Mouse (Mus musculus) brain, embryonic 14.5 days (tissue): ENCODE results near the gene Tmem44.

Experiments used
- CTCF ChIP-seq: fragments of 200-500 bp; IDR thresholded peaks from 2 replicates; pipeline ENCODE4 v1.5.1; 2012; ENCODE audit warnings: inconsistent platforms, mild to moderate bottlenecking, moderate library complexity, borderline replicate concordance; ENCODE audit not compliant: insufficient read depth, insufficient read length; ENCODE audit errors: extremely low read depth
- POLR2A ChIP-seq: fragments of 200-500 bp; IDR thresholded peaks from 2 replicates; pipeline ENCODE4 v1.6.1; 2012; ENCODE audit warnings: mild to moderate bottlenecking, inconsistent platforms, borderline replicate concordance; ENCODE audit not compliant: poor library complexity, insufficient read depth, insufficient read length, severe bottlenecking; ENCODE audit errors: extremely low read depth

DNA sequence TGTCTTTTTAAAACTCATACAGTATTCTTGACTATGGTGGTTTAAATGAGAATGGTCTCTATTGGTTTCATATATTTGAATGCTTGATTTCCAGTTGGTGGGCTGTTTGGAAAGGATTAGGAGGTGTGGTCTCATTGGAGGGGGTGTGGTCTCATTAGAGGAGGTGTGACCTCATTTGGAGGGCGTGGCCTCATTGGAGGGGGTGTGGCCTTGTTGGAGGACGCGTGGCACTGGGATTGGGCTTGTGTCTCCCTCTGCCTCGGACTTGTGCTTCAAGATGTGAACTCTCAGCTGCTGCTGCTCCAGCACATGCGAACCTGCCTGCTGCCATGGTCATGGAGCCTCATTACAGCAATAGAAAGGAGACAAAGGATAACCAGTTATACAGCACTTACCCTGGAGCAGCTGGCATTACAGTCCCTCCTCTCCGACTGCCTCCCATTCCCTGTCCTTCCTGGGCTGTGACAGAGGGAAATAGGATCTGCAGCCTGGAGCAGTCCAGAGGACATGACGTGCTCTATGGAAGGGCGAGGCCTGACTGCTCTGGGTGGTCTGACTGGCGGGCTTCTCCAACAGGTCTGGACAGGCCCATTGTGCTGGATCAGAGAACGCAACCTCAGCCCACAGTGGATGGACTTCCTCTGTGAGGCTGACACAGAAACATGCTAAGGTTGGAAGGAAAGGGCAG is 28.2 kb downstream of the Tmem44 start:
- TF ChIP-seq CTCF, result no peak
- TF ChIP-seq POLR2A, result no peak
